Mouse (Mus musculus): ENCODE measurements around the gene Aggf1. TPM values are rescaled to one million over a fixed set of nuclear protein-coding genes. Genes with fewer than 3 reads are reported as not detected.

Gene Aggf1
- total and polyA plus RNA-seq, 3 experiments = 50.5 to 74.5 (median 55.1) TPM

- Histone ChIP-seq H3K4me3 (ENCODE audit: control insufficient read depth in 1 of 2, insufficient read depth in 1 of 2, low read depth in 2 of 2, low read length in 2 of 2) (no peak overlapping the region), H3K36me3 (ENCODE audit: control insufficient read depth in 1 of 2, insufficient read depth in 2 of 2, low read length in 2 of 2) (no peaks in the 10 kb centered on the region), H3K79me2 (ENCODE audit: control insufficient read depth, insufficient read depth, low read length, poor library complexity) (no peaks in the 10 kb centered on the region), H3K27me3 (ENCODE audit: control insufficient read depth in 1 of 2, insufficient read depth in 2 of 2, low read length in 2 of 2) (no peaks in the 10 kb centered on the region), H3K9me3 (replicated peaks; ENCODE audit: insufficient read depth, low read length) (no peaks in the 10 kb centered on the region), H3K9ac (ENCODE audit: control insufficient read depth, low read depth, low read length, poor library complexity, severe bottlenecking) (no peak overlapping the region), H3K27ac (ENCODE audit: control insufficient read depth, low read depth, low read length) (no peak overlapping the region), H3K4me1 (ENCODE audit: control insufficient read depth in 1 of 2, insufficient read depth in 2 of 2, low read length in 2 of 2) (no peaks in the 10 kb centered on the region)
- TF ChIP-seq TAL1 (IDR thresholded peaks at IDR 0.05; ENCODE audit: low read length) (no peak), ETS1 (IDR thresholded peaks at IDR 0.05; ENCODE audit: low read depth, low read length) (no peak), MXI1 (IDR thresholded peaks at IDR 0.05; ENCODE audit: low read depth, low read length) (no peak), E2F4 (IDR thresholded peaks at IDR 0.05; ENCODE audit: borderline replicate concordance, low read depth, low read length) (no peak), ZMIZ1 (IDR thresholded peaks at IDR 0.05; ENCODE audit: low read depth, low read length) (no peak), POLR2A (IDR thresholded peaks at IDR 0.05; ENCODE audit: control insufficient read depth in 1 of 2, insufficient read depth in 1 of 2, low read depth in 1 of 2, low read length in 2 of 2, poor library complexity in 1 of 2) (no peak), TBP (IDR thresholded peaks at IDR 0.05; ENCODE audit: low read depth, low read length) (no peak), CHD2 (IDR thresholded peaks at IDR 0.05; ENCODE audit: low read length) (no peak), USF2 (IDR thresholded peaks at IDR 0.05; ENCODE audit: borderline replicate concordance in 1 of 2, insufficient read depth in 1 of 2, low read depth in 1 of 2, low read length in 2 of 2) (no peak), MYC (IDR thresholded peaks at IDR 0.05; ENCODE audit: low read depth, low read length) (no peak), JUND (IDR thresholded peaks at IDR 0.05; ENCODE audit: low read depth, low read length) (no peak)
- DNase-seq (ENCODE audit: low read depth, low spot score) = no peak
Measured at GRCm38 (mm10) chr13:95330507-95330906, 44.6 kb downstream of the Aggf1 start.

- Histone ChIP-seq H3K36me3 (ENCODE audit: control insufficient read depth in 1 of 2, insufficient read depth in 2 of 2, low read length in 2 of 2) (no peaks in the 10 kb centered on the region), H3K9me3 (replicated peaks; ENCODE audit: insufficient read depth, low read length) (no peaks in the 10 kb centered on the region), H3K27me3 (ENCODE audit: control insufficient read depth in 1 of 2, insufficient read depth in 2 of 2, low read length in 2 of 2) (no peaks in the 10 kb centered on the region), H3K4me3 (ENCODE audit: control insufficient read depth in 1 of 2, insufficient read depth in 1 of 2, low read depth in 2 of 2, low read length in 2 of 2) (no peak overlapping the region), H3K27ac (ENCODE audit: control insufficient read depth, low read depth, low read length) (no peak overlapping the region), H3K9ac (ENCODE audit: control insufficient read depth, low read depth, low read length, poor library complexity, severe bottlenecking) (no peak overlapping the region), H3K79me2 (ENCODE audit: control insufficient read depth, insufficient read depth, low read length, poor library complexity) (no peaks in the 10 kb centered on the region), H3K4me1 (ENCODE audit: control insufficient read depth in 1 of 2, insufficient read depth in 2 of 2, low read length in 2 of 2) (no peaks in the 10 kb centered on the region)
- DNase-seq (ENCODE audit: low read depth, low spot score) = no peak
- TF ChIP-seq GATA1 (IDR thresholded peaks at IDR 0.05; ENCODE audit: low read depth, low read length) (no peak), UBTF (IDR thresholded peaks at IDR 0.05; ENCODE audit: borderline replicate concordance, insufficient read depth, low read depth, low read length) (no peak), KAT2A (conservative IDR thresholded peaks at IDR 0.05; ENCODE audit: low read depth, low read length) (no peak), TBP (IDR thresholded peaks at IDR 0.05; ENCODE audit: low read depth, low read length) (no peak), RAD21 (IDR thresholded peaks at IDR 0.05; ENCODE audit: low read depth, low read length) (no peak), ZKSCAN1 (IDR thresholded peaks at IDR 0.05; ENCODE audit: low read depth, low read length) (no peak), POLR2AphosphoS5 (IDR thresholded peaks at IDR 0.05; ENCODE audit: borderline replicate concordance, low read depth, low read length) (no peak), POLR2AphosphoS2 (IDR thresholded peaks at IDR 0.05; ENCODE audit: low read length) (no peak), POLR2A (IDR thresholded peaks at IDR 0.05; ENCODE audit: control insufficient read depth in 1 of 2, insufficient read depth in 1 of 2, low read depth in 1 of 2, low read length in 2 of 2, poor library complexity in 1 of 2) (no peak), HCFC1 (IDR thresholded peaks at IDR 0.05; ENCODE audit: low read depth, low read length) (no peak), CHD1 (IDR thresholded peaks at IDR 0.05; ENCODE audit: low read depth, low read length) (no peak), GABPA (IDR thresholded peaks at IDR 0.05; ENCODE audit: low read depth, low read length) (no peak)
Measured at GRCm38 (mm10) chr13:95328767-95329166, 46.4 kb downstream of the Aggf1 start.
